Mouse (Mus musculus): ENCODE data around the gene Dennd5a. TPM values are rescaled to one million over a fixed set of nuclear protein-coding genes. Genes with fewer than 3 reads are reported as not detected.

Gene Dennd5a
- total and polyA plus RNA-seq, 3 experiments = 33.1 to 78.8 (median 64.4) TPM

DNA sequence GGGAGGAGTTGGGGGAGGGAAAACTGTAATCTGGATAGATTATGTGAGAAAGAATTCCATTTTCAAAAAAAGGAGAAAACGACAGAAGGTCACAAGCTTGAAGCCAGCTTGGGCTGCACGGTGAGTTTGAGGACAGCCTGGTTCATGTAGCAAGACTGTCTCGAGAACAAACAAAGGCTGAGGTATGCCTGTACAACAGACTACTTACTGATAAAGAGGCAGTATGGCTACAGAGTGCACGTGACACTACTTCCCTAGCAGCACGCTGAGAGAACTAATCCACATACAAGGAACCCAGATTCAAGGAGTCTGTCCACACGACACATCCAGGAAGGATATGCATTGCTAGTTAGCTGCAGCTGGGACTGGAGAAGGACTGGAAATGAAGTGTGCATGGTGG, 100.9 kb downstream of the Dennd5a start (continued):
- peak; percentile 97 for TF ChIP-seq BHLHE40 (IDR thresholded peaks at IDR 0.05; ENCODE audit: borderline replicate concordance, low read depth, low read length)
- no peak for TF ChIP-seq RAD21 (IDR thresholded peaks at IDR 0.05; ENCODE audit: low read depth, low read length)

DNA sequence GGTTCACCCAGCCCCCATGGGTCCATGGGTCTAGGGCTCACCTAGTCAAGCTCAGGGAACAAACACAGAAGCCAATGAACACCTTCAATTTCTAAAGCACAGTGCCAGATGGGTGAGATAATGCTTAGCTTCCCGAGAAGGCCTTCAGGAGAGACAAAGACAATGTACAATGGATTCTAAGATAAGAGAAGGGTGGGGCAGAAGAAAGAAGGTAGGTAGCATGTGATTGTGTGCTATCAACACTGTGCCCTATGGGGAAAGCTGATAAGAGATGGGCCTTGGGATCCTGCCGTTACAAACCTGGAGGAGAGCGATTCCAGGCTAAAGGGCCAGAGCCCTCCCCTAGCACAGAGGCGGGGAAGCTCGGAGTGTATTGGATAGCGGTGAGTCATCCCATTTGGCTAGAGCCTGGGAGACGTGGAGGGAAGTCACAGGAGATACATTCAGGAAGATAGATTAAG, 107.5 kb downstream of the Dennd5a start:
- DNase-seq (ENCODE audit: low read depth, low spot score) = peak; percentile 81
- H3K27ac ChIP-seq (ENCODE audit: control insufficient read depth, low read depth, low read length) = peak overlapping the region; percentile 84
- H3K4me3 ChIP-seq (ENCODE audit: control insufficient read depth in 1 of 2, insufficient read depth in 1 of 2, low read depth in 2 of 2, low read length in 2 of 2) = no peak overlapping the region
- no peaks in the 10 kb centered on the region for H3K9me3 ChIP-seq (replicated peaks; ENCODE audit: insufficient read depth, low read length)
- peaks cover 0 to 33% of the 10 kb centered on the region in 2 experiments; a peak in 2 of 4 replicates for H3K36me3 ChIP-seq (ENCODE audit: control insufficient read depth in 1 of 2, insufficient read depth in 2 of 2, low read length in 2 of 2)
- H3K9ac ChIP-seq (ENCODE audit: control insufficient read depth, low read depth, low read length, poor library complexity, severe bottlenecking) = peak overlapping the region; percentile 31; the same call in 1 of the 2 replicates
- peaks cover 22 to 47% of the 10 kb centered on the region in 2 experiments for H3K4me1 ChIP-seq (ENCODE audit: control insufficient read depth in 1 of 2, insufficient read depth in 2 of 2, low read length in 2 of 2)
- no peaks in the 10 kb centered on the region; the same call in 1 of the 2 replicates for H3K79me2 ChIP-seq (ENCODE audit: control insufficient read depth, insufficient read depth, low read length, poor library complexity)
- no peak for TF ChIP-seq ZC3H11A (IDR thresholded peaks at IDR 0.05; ENCODE audit: low read depth, low read length)
- TF ChIP-seq E2F4 (IDR thresholded peaks at IDR 0.05; ENCODE audit: borderline replicate concordance, low read depth, low read length) = no peak
- TF ChIP-seq MAZ (IDR thresholded peaks at IDR 0.05; ENCODE audit: low read depth, low read length) = peak; percentile 70; the same call in 1 of the 2 replicates
- peak; percentile 79 for TF ChIP-seq SIN3A (IDR thresholded peaks at IDR 0.05; ENCODE audit: low read length)
- peak; percentile 96 to 98 for TF ChIP-seq EP300 (IDR thresholded peaks at IDR 0.05; ENCODE audit: low read depth in 1 of 2, low read length in 2 of 2)
- TF ChIP-seq TAL1 (IDR thresholded peaks at IDR 0.05; ENCODE audit: low read length) = peak; percentile 80
- peak; percentile 43; the same call in 1 of the 2 replicates for TF ChIP-seq USF1 (IDR thresholded peaks at IDR 0.05; ENCODE audit: low read depth, low read length)
- TF ChIP-seq POLR2A (IDR thresholded peaks at IDR 0.05; ENCODE audit: control insufficient read depth in 1 of 2, insufficient read depth in 1 of 2, low read depth in 1 of 2, low read length in 2 of 2, poor library complexity in 1 of 2) = no peak
- no peak for TF ChIP-seq CHD1 (IDR thresholded peaks at IDR 0.05; ENCODE audit: low read depth, low read length)
- TF ChIP-seq HCFC1 (IDR thresholded peaks at IDR 0.05; ENCODE audit: low read depth, low read length) = peak; percentile 46; the same call in 1 of the 2 replicates
- 0 out of 2 replicates have a peak, but pooled peaks have one; percentile 58 for TF ChIP-seq MYC (IDR thresholded peaks at IDR 0.05; ENCODE audit: low read depth, low read length)
- peak; percentile 15; the same call in 1 of the 2 replicates for TF ChIP-seq CHD2 (IDR thresholded peaks at IDR 0.05; ENCODE audit: low read length)
- TF ChIP-seq RCOR1 (IDR thresholded peaks at IDR 0.05; ENCODE audit: low read depth, low read length) = peak; percentile 85
- peak; percentile 70; the same call in 1 of the 2 replicates for TF ChIP-seq BHLHE40 (IDR thresholded peaks at IDR 0.05; ENCODE audit: borderline replicate concordance, low read depth, low read length)
- TF ChIP-seq MYB (IDR thresholded peaks at IDR 0.05; ENCODE audit: low read depth, low read length) = peak; percentile 83
- TF ChIP-seq ZMIZ1 (IDR thresholded peaks at IDR 0.05; ENCODE audit: low read depth, low read length) = no peak
- TF ChIP-seq JUND (IDR thresholded peaks at IDR 0.05; ENCODE audit: low read depth, low read length) = peak; percentile 76; the same call in 1 of the 2 replicates
- TF ChIP-seq NELFE (IDR thresholded peaks at IDR 0.05; ENCODE audit: low read depth, low read length) = 0 out of 2 replicates have a peak, but pooled peaks have one; percentile 6
- peak; percentile 88 for TF ChIP-seq ETS1 (IDR thresholded peaks at IDR 0.05; ENCODE audit: low read depth, low read length)
- peak; percentile 97 for TF ChIP-seq TCF12 (IDR thresholded peaks at IDR 0.05; ENCODE audit: low read depth, low read length)
- peak; percentile 97 for TF ChIP-seq GATA1 (IDR thresholded peaks at IDR 0.05; ENCODE audit: low read depth, low read length)
- TF ChIP-seq NRF1 (IDR thresholded peaks at IDR 0.05; ENCODE audit: insufficient read depth, low read depth, low read length, poor library complexity, severe bottlenecking) = no peak
- H3K27me3 ChIP-seq (ENCODE audit: control insufficient read depth in 1 of 2, insufficient read depth in 2 of 2, low read length in 2 of 2) = no peaks in the 10 kb centered on the region
